Mouse (Mus musculus): ENCODE measurements around the gene Ccr1. TPM values are rescaled to one million over a fixed set of nuclear protein-coding genes. Genes with fewer than 3 reads are reported as not detected.
"Not testable (repeated sequence)": the region's sequence is repeated elsewhere in the genome, so short reads cannot be mapped to it uniquely, and the experiment has no call there.

The Ccr1 gene
- total and polyA plus RNA-seq, 3 experiments = 1.6 to 4.9 (median 1.6) TPM

- Histone ChIP-seq H3K9ac (ENCODE audit: insufficient read depth, low read depth) (no peak overlapping the region), H3K4me3 (replicated peaks in 1 of 3; ENCODE audit: low read depth in 2 of 3, low read length in 2 of 3, poor library complexity in 1 of 3) (no peak overlapping the region), H3K9me3 (replicated peaks; ENCODE audit: low read length) (no peaks in the 10 kb centered on the region), H3K4me1 (ENCODE audit: control insufficient read depth in 1 of 2, insufficient read depth in 2 of 2) (peaks cover 11 to 49% of the 10 kb centered on the region in 2 experiments), H3K27me3 (replicated peaks) (no peaks in the 10 kb centered on the region), H3K27ac (ENCODE audit: insufficient read depth, low read depth) (no peak overlapping the region), H3K79me2 (replicated peaks; ENCODE audit: control insufficient read depth, extremely low read depth, insufficient read depth, poor library complexity, severe bottlenecking) (no peaks in the 10 kb centered on the region), H3K4me2 (ENCODE audit: insufficient read depth, low read depth, poor library complexity, severe bottlenecking) (no peak overlapping the region), H3K36me3 (replicated peaks in 1 of 2; ENCODE audit: control insufficient read depth in 1 of 2, insufficient read depth in 1 of 2, low read length in 1 of 2) (no peaks in the 10 kb centered on the region)
- in situ Hi-C loops (cut with MboI; ENCODE audit: low pct_ligation_motif_present, low pct_unique_long_range_greater_than_20kb, low sequenced_read_pairs) (no loop called here), dilution Hi-C loops (cut with MboI; ENCODE audit: extremely low pct_ligation_motif_present, extremely low pct_unique_long_range_greater_than_20kb, low sequenced_read_pairs) (no loop called here)
- DNase-seq (ENCODE audit: extremely low read depth) = no peak
- TF ChIP-seq CTCF (conservative IDR thresholded peaks at IDR 0.05 in 1 of 2, IDR thresholded peaks at IDR 0.05 in 1 of 2; ENCODE audit: low read depth in 2 of 2, low read length in 2 of 2) (no peak), MEF2A (IDR thresholded peaks at IDR 0.05; ENCODE audit: borderline replicate concordance, low read depth, low read length) (no peak), MAZ (IDR thresholded peaks at IDR 0.05; ENCODE audit: low read depth, low read length) (no peak), UBTF (IDR thresholded peaks at IDR 0.05; ENCODE audit: low read depth, low read length) (no peak), ELF1 (IDR thresholded peaks at IDR 0.05; ENCODE audit: low read depth, low read length) (no peak), POLR2A (IDR thresholded peaks at IDR 0.05; ENCODE audit: low read depth, low read length) (no peak), PAX5 (IDR thresholded peaks at IDR 0.05; ENCODE audit: low read length) (no peak), MXI1 (IDR thresholded peaks at IDR 0.05; ENCODE audit: low read depth, low read length) (no peak), NRF1 (IDR thresholded peaks at IDR 0.05; ENCODE audit: low read depth, low read length) (no peak)
Observed at GRCm38 (mm10) chr9:123982720-123983119, 14.2 kb upstream of the Ccr1 start.

GRCm38 (mm10) chr9:123981909-123982308 is 13.4 kb upstream of the Ccr1 start:
- dilution Hi-C loops (cut with MboI; ENCODE audit: extremely low pct_ligation_motif_present, extremely low pct_unique_long_range_greater_than_20kb, low sequenced_read_pairs) = no loop called here
- peaks cover 18 to 58% of the 10 kb centered on the region in 2 experiments for H3K4me1 ChIP-seq (ENCODE audit: control insufficient read depth in 1 of 2, insufficient read depth in 2 of 2)

GRCm38 (mm10) chr9:123980858-123981475 is 12.5 kb upstream of the Ccr1 start:
- in situ Hi-C loops (cut with MboI; ENCODE audit: low pct_ligation_motif_present, low pct_unique_long_range_greater_than_20kb, low sequenced_read_pairs); H3K9me3 ChIP-seq (replicated peaks; ENCODE audit: low read length); H3K9ac ChIP-seq (ENCODE audit: insufficient read depth, low read depth); DNase-seq (ENCODE audit: extremely low read depth); H3K36me3 ChIP-seq (replicated peaks in 1 of 2; ENCODE audit: control insufficient read depth in 1 of 2, insufficient read depth in 1 of 2, low read length in 1 of 2); H3K4me2 ChIP-seq (ENCODE audit: insufficient read depth, low read depth, poor library complexity, severe bottlenecking); H3K27ac ChIP-seq (ENCODE audit: insufficient read depth, low read depth); H3K27me3 ChIP-seq (replicated peaks); H3K4me3 ChIP-seq (replicated peaks in 1 of 3; ENCODE audit: low read depth in 2 of 3, low read length in 2 of 3, poor library complexity in 1 of 3); H3K79me2 ChIP-seq (replicated peaks; ENCODE audit: control insufficient read depth, extremely low read depth, insufficient read depth, poor library complexity, severe bottlenecking); dilution Hi-C loops (cut with MboI; ENCODE audit: extremely low pct_ligation_motif_present, extremely low pct_unique_long_range_greater_than_20kb, low sequenced_read_pairs): not testable (repeated sequence)
- H3K4me1 ChIP-seq (ENCODE audit: control insufficient read depth in 1 of 2, insufficient read depth in 2 of 2) = peaks cover 20 to 60% of the 10 kb centered on the region in 2 experiments

More at GRCm38 (mm10) chr9:123981909-123982308, 13.4 kb upstream of the Ccr1 start:
- H3K4me3 ChIP-seq (replicated peaks in 1 of 3; ENCODE audit: low read depth in 2 of 3, low read length in 2 of 3, poor library complexity in 1 of 3) = no peak overlapping the region
- H3K27me3 ChIP-seq (replicated peaks) = no peaks in the 10 kb centered on the region
- no peaks in the 10 kb centered on the region for H3K9me3 ChIP-seq (replicated peaks; ENCODE audit: low read length)
- no peak for DNase-seq (ENCODE audit: extremely low read depth)
- no peak overlapping the region for H3K4me2 ChIP-seq (ENCODE audit: insufficient read depth, low read depth, poor library complexity, severe bottlenecking)
- in situ Hi-C loops (cut with MboI; ENCODE audit: low pct_ligation_motif_present, low pct_unique_long_range_greater_than_20kb, low sequenced_read_pairs) = no loop called here
- H3K27ac ChIP-seq (ENCODE audit: insufficient read depth, low read depth) = no peak overlapping the region
- no peaks in the 10 kb centered on the region for H3K36me3 ChIP-seq (replicated peaks in 1 of 2; ENCODE audit: control insufficient read depth in 1 of 2, insufficient read depth in 1 of 2, low read length in 1 of 2)
- H3K79me2 ChIP-seq (replicated peaks; ENCODE audit: control insufficient read depth, extremely low read depth, insufficient read depth, poor library complexity, severe bottlenecking) = no peaks in the 10 kb centered on the region
- no peak for TF ChIP-seq RAD21 (IDR thresholded peaks at IDR 0.05; ENCODE audit: low read depth, low read length)
- H3K9ac ChIP-seq (ENCODE audit: insufficient read depth, low read depth) = no peak overlapping the region
